Mouse (Mus musculus) T-helper 17 cell (primary cell): ENCODE results near the gene Usp39.

Experiments used
- in situ Hi-C, 2 experiments: fragments of 300-600 bp; cut with MboI, MseI; formaldehyde crosslinking; loops; 1 replicate in 1 of 2; 2 replicates in 1 of 2; pipeline ENCODE4 v1.15.1; 2025; ENCODE audit warnings: high pct_unique_total_duplicates in 2 of 2

Gene Usp39

GRCm38 (mm10) chr6:72345074-72345567 lies at the start of gene Usp39:
Gene Usp39 (minus strand): TSS chr6:72345184.
- in situ Hi-C loops: loop anchor here in 1 of 2 experiments (5.0 to 25.0 kb wide), 2 partner anchors 207 to 758 kb away; no protein-coding TSS in a partner anchor

DNA sequence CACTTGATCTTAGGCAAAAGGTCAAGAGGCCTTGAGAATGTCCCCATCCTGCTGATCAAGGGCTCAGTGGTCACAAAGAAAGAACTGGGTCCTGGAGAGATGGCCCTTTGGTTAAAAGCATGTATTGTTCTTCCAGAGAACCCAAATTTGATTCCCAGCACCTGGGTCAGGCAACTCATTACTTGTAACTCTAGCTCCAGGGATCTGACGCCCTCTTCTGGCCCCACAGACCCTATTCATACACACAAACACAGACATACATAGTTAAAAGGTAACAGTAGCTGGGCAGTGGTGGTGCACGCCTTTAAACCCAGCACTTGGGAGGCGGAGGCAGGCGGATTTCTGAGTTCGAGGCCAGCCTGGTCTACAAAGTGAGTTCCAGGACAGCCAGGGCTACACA lies 47.4 kb upstream of the Usp39 start:
- in situ Hi-C loops: loop anchor here in 1 of 2 experiments (5.0 kb wide), 1 partner anchor 35 kb away; the partner anchor contains the start of gene Tmem150a

GRCm38 (mm10) chr6:72390795-72391521 lies 46.0 kb upstream of the Usp39 start:
- in situ Hi-C loops: loop anchor here in 1 of 2 experiments (5.0 kb wide), 1 partner anchor 34 kb away; the partner anchor contains the start of gene Tmem150a

GRCm38 (mm10) chr6:72389941-72390771 lies 45.2 kb upstream of the Usp39 start, which contains the start of gene Vamp8:
Gene Vamp8 (minus strand): TSS chr6:72390703.
- in situ Hi-C loops: loop anchor here in 1 of 2 experiments (5.0 kb wide), 1 partner anchor 33 kb away; the partner anchor contains the start of gene Tmem150a

DNA sequence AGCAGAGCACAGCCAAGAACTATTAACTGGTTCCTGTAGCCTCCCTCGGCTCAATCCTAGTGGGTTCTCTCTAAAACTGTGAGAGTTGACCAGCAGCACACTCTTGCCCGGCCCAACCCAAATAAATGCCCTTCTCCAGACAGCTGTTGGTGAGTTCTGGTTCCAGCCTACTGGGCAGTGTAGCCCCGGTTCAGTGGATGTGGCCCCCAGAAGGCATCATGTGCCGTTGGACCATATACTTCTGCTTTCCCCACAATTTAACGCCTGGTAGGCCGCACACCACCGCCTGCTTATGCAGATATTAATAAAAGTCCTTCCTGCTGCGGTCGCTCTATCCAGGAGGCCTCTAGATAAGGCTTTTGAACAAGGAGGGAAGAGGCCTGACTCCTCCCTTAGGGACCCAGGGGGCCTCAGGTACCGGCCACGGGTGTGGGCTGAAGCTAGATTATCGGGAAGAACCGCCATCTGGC lies 44.5 kb upstream of the Usp39 start:
- in situ Hi-C loops: no loop called here

- in situ Hi-C loops: no loop called here
Observed at GRCm38 (mm10) chr6:72388791-72389329, 43.9 kb upstream of the Usp39 start.

DNA sequence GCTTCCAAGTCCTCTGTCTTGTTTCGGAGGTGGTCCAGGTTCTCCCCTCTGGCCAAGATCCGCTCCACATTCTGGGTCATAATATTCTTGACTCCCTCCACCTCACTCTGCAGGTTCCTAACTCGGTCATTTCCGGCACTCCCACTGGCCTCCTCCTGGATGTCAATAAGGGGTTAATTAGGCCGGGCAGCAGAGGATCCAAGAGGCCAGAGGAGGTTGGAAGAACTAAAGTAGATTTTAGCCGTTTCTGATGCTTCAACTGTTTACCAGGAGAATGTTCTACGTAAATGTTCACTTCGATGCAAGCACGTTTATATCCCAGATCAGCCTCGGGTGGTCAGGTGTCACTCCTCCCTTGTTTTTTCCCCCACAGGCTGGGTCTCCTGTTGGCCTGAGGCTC lies 43.3 kb upstream of the Usp39 start:
- in situ Hi-C loops: no loop called here

- in situ Hi-C loops: no loop called here
Observed at GRCm38 (mm10) chr6:72387816-72388215, 42.8 kb upstream of the Usp39 start.

DNA sequence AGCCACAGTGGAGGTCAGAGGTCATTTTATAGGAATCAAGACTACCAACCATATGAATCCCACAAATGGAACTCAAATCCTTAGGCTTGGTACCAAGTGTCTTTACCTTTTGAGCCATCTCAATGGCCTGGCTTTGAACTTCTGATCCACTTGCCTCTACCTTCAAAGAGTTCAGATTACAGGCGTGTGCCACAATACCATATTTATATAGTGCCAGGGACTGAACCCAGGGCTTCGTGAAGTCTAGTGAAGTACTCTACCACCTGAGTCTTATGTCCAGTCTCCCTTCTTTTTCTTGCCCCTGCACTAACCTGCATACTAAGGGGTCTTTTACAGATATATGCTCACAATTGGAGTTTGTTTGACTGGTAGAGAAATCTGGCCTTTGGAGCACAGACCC lies 41.6 kb upstream of the Usp39 start:
- in situ Hi-C loops: no loop called here

GRCm38 (mm10) chr6:72385258-72385657 lies 40.3 kb upstream of the Usp39 start:
- in situ Hi-C loops: no loop called here

GRCm38 (mm10) chr6:72383952-72384351 lies 39.0 kb upstream of the Usp39 start:
- in situ Hi-C loops: no loop called here

GRCm38 (mm10) chr6:72383142-72383820 lies 38.3 kb upstream of the Usp39 start:
- in situ Hi-C loops: no loop called here

GRCm38 (mm10) chr6:72382494-72382893 lies 37.5 kb upstream of the Usp39 start:
- in situ Hi-C loops: no loop called here

- in situ Hi-C loops: no loop called here
Observed at GRCm38 (mm10) chr6:72380131-72380770, 35.3 kb upstream of the Usp39 start, which contains the start of gene Vamp5. Gene Vamp5 (minus strand): TSS chr6:72380468.

- in situ Hi-C loops: no loop called here
Observed at GRCm38 (mm10) chr6:72379377-72380130, 34.6 kb upstream of the Usp39 start.

- in situ Hi-C loops: no loop called here
Observed at GRCm38 (mm10) chr6:72378510-72379234, 33.7 kb upstream of the Usp39 start.

GRCm38 (mm10) chr6:72374820-72375563 lies 30.0 kb upstream of the Usp39 start:
- in situ Hi-C loops: no loop called here

- in situ Hi-C loops: no loop called here
Observed at GRCm38 (mm10) chr6:72374206-72374605, 29.2 kb upstream of the Usp39 start.
